Mouse (Mus musculus) heart, embryonic 10.5 days (tissue): ENCODE measurements around the gene Map3k6. TPM values are rescaled to one million over a fixed set of nuclear protein-coding genes. Genes with fewer than 3 reads are reported as not detected.

ENCODE experiments used
- DNase-seq: peaks from one replicate; pipeline ENCODE4 v3.0.0-alpha.2; 2017; ENCODE audit warnings: low spot score
- H3K27ac ChIP-seq: fragments of 300-500 bp; sonication (generic); 2 replicates; pipeline ENCODE4 v1.5.1; 2016; ENCODE audit warnings: mild to moderate bottlenecking
- H3K27me3 ChIP-seq: fragments of 300-500 bp; sonication (generic); 2 replicates; pipeline ENCODE4 v1.6.1; 2016; ENCODE audit warnings: mild to moderate bottlenecking; ENCODE audit not compliant: poor library complexity, insufficient read depth, severe bottlenecking
- H3K36me3 ChIP-seq: fragments of 300-500 bp; sonication (generic); 2 replicates; pipeline ENCODE4 v1.6.1; 2016; ENCODE audit warnings: mild to moderate bottlenecking, moderate library complexity
- H3K4me1 ChIP-seq: fragments of 300-500 bp; sonication (generic); 2 replicates; pipeline ENCODE4 v1.6.1; 2016; ENCODE audit warnings: mild to moderate bottlenecking
- H3K4me3 ChIP-seq: fragments of 300-500 bp; sonication (generic); 2 replicates; pipeline ENCODE4 v1.5.1; 2016; ENCODE audit warnings: mild to moderate bottlenecking, moderate library complexity
- H3K9me3 ChIP-seq: fragments of 300-500 bp; sonication (generic); 2 replicates; pipeline ENCODE4 v1.6.1; 2016; ENCODE audit warnings: mild to moderate bottlenecking, moderate library complexity
- WGBS: fragments of 180-500 bp; shearing (Covaris S2); methylation state at CpG from one replicate; pipeline ENCODE4 v1.1.7; 2016; 5-methylcytosine and 5-hydroxymethylcytosine counted together
- polyA plus RNA-seq: library from polyadenylated mRNA; unstranded; fragments of >200 nt; fragmentation: Nextera tagmentation; extraction: Ambion mirVana; gene quantifications from 2 replicates; pipeline ENCODE4 v1.2.1, GENCODE M21; 2016

Map3k6 gene
- 2.5 and 3.4 TPM in 2 replicates for polyA plus RNA-seq

DNA sequence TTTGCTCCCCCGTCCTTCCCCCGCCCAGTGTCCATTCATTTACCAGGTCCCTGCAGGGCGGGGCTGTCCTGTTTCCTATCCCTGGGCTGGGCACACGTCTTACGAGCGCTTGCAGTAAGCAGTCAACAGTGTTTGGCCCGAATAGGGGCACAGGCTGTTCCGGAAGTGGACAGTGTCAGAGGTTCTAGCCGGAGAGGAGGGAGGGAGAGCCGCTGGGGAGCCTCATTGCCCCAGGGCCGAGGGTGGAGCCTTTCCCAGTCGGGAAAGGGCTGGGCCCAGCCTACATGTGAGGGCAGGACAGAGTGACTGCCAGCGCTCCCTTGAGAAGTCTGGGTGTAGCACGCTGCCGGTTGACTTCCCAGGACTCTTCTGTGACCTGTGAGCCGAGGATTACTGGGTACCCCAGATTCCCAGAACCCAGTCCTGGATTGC, at the start of gene Map3k6:
Gene Map3k6 (plus strand): TSS at position 329 of the 432 bp plus-strand sequence.
- H3K9me3 ChIP-seq, result no peaks in the 10 kb centered on the region
- WGBS, result 2% methylated on average over 16 of the region's 16 CpGs
- H3K36me3 ChIP-seq, result no peaks in the 10 kb centered on the region
- peak within 1 kb of the TSS; percentile 80 for H3K4me3 ChIP-seq
- H3K27ac ChIP-seq, result peak within 1 kb of the TSS; percentile 91
- H3K27me3 ChIP-seq, result peaks cover 52% of the 10 kb centered on the region
- H3K4me1 ChIP-seq, result peaks cover 32% of the 10 kb centered on the region
- peak; percentile 85 for DNase-seq

DNA sequence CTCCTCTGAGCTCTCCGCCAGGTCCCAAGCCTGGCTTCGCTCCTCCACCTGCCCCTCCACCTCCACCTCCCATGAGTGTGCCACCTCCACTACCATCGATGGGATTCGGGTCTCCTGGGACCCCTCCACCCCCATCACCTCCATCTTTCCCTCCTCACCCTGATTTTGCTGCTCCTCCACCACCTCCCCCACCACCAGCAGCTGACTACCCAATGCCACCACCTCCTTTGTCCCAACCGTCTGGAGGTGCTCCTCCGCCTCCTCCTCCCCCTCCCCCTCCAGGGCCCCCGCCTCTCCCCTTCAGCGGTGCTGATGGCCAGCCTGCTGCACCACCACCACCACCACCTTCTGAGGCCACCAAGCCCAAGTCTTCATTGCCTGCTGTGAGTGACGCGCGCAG, 46.1 kb upstream of the Map3k6 start:
- Histone ChIP-seq H3K9me3 (no peaks in the 10 kb centered on the region), H3K27me3 (no peaks in the 10 kb centered on the region), H3K36me3 (peaks cover 76% of the 10 kb centered on the region), H3K4me3 (no peak overlapping the region), H3K4me1 (peaks cover 46% of the 10 kb centered on the region), H3K27ac (no peak overlapping the region)
- no peak for DNase-seq
- 77% methylated on average over 11 of the region's 11 CpGs for WGBS

DNA sequence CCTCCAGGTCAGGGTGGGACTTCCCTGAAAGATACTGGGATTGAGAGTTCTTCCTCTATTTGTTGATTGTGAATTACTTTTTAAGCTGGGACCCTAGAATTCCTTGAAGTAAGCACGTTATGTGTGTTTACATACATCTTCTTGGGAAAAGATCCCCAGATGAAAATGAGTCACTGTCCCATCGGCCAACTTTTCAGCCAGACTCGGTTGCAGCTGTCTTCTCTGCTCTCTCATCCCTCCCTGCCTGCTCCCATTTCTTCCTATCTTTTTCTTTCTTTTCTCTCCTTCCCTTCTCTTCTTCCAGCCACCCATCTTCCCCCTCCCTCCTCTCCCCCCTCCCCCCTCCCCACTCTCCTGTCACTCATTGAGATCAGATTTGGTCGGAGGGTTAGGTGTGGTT, 45.6 kb upstream of the Map3k6 start:
- H3K4me3 ChIP-seq, result no peak overlapping the region
- H3K27ac ChIP-seq, result no peak overlapping the region
- no peaks in the 10 kb centered on the region for H3K27me3 ChIP-seq
- peaks cover 51% of the 10 kb centered on the region for H3K4me1 ChIP-seq
- 73% methylated on average over 4 of the region's 4 CpGs for WGBS
- peaks cover 71% of the 10 kb centered on the region for H3K36me3 ChIP-seq
- no peak for DNase-seq
- no peaks in the 10 kb centered on the region for H3K9me3 ChIP-seq

DNA sequence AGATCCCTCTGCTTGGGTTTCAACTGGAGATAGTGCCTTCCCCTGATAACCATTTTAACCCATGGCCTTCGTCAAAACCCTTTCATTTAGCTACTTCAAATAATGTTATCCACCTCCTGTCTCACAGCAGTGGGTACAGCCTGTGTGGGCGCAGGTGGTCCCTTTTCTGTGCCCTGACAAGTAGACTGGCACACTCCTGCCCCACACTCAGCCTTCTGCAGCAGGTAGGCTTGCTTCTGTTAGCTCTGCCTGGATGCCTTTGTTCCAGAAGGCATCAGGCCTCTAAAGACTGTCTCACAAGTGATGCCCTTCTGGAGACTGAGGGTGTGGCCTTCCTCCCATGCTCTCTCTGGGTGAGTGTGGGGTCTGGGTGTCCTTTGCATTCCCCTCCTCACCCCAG, 44.5 kb upstream of the Map3k6 start:
- Histone ChIP-seq H3K4me3 (no peak overlapping the region), H3K9me3 (no peaks in the 10 kb centered on the region), H3K36me3 (peaks cover 61% of the 10 kb centered on the region), H3K4me1 (peaks cover 63% of the 10 kb centered on the region), H3K27me3 (no peaks in the 10 kb centered on the region), H3K27ac (peak overlapping the region; percentile 87; the same call in 1 of the 2 replicates)
- no peak for DNase-seq
- 64% methylated on average over 2 of the region's 2 CpGs for WGBS

DNA sequence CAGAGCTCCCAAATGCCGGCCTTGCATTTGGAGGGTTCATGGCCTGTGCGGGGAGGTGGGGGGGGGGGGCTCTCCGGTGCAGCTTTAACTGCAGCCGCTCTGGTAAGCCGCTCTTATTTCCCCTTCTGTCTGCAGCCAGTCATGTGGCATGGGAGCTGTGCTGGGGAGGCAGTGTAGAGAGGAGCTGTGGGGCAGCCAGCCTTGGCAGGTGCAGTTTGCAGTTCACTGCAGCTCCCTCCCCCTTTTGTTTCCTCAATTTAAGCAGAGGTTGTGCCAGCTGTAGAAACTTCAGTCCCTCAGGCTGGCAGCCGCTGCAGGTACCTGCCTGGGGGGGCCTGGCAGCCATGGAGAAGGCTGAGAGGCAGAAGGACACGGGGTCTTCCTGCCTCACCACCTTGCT, 43.8 kb upstream of the Map3k6 start:
- no peaks in the 10 kb centered on the region for H3K9me3 ChIP-seq
- WGBS, result 59% methylated on average over 7 of the region's 7 CpGs
- H3K27me3 ChIP-seq, result no peaks in the 10 kb centered on the region
- peaks cover 70% of the 10 kb centered on the region for H3K4me1 ChIP-seq
- no peak for DNase-seq
- no peak overlapping the region for H3K4me3 ChIP-seq
- H3K36me3 ChIP-seq, result peaks cover 54% of the 10 kb centered on the region
- H3K27ac ChIP-seq, result peak overlapping the region; percentile 87

DNA sequence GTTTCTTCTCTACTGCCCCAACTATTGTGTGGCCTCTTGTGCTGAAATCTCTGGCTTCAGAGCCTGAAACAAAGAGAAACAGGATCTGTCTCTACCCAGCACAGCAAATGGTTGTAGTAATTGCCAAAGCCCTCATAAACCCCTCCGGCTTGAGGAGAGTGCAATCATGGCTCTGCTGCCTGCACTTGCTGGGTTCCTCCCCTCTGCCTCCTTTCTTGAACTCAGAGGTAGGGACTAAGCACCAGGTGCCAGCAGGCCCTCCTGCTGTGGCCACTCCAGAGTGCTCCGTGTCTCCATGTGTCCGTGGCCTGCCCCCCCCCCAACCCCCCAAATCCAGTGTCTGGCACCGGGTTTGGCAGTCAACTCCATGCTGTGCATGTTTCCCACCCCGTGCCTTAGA, 43.3 kb upstream of the Map3k6 start:
- Histone ChIP-seq H3K27me3 (no peaks in the 10 kb centered on the region), H3K4me1 (peaks cover 74% of the 10 kb centered on the region), H3K27ac (peak overlapping the region; percentile 87), H3K36me3 (peaks cover 49% of the 10 kb centered on the region), H3K9me3 (no peaks in the 10 kb centered on the region), H3K4me3 (0 out of 2 replicates have a peak overlapping the region, but pooled peaks have one; percentile 6)
- no peak for DNase-seq
- 33% methylated on average over 5 of the region's 5 CpGs for WGBS

DNA sequence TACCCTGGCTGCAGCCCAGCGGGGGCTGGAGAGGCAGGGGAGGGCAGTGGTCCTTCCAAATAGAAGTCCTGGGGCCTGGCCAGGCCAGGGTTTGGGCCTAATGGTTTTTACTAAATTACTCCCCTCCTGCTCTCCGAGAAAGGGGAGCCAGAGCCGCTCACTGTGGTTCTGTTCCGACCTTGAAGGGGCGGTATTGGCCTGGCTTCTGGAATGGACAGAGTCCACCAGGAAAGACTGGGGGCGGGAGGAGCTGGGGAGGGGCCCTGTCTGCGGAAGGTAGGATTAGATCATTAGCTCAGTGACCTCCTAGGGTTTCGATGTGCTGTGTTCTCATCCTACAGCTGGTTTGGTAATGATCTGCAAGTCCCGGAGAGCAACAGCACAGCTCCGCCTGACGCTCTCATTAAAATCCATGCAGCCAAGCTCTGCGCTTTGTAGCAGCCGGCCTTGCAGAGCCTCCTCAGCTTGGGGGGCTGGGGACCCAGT, 42.8 kb upstream of the Map3k6 start:
- 0 out of 2 replicates have a peak overlapping the region, but pooled peaks have one; percentile 6 for H3K4me3 ChIP-seq
- no peaks in the 10 kb centered on the region for H3K27me3 ChIP-seq
- DNase-seq, result no peak
- peaks cover 74% of the 10 kb centered on the region for H3K4me1 ChIP-seq
- 33% methylated on average over 13 of the region's 13 CpGs for WGBS
- peaks cover 44% of the 10 kb centered on the region for H3K36me3 ChIP-seq
- H3K9me3 ChIP-seq, result no peaks in the 10 kb centered on the region
- peak overlapping the region; percentile 87 for H3K27ac ChIP-seq

DNA sequence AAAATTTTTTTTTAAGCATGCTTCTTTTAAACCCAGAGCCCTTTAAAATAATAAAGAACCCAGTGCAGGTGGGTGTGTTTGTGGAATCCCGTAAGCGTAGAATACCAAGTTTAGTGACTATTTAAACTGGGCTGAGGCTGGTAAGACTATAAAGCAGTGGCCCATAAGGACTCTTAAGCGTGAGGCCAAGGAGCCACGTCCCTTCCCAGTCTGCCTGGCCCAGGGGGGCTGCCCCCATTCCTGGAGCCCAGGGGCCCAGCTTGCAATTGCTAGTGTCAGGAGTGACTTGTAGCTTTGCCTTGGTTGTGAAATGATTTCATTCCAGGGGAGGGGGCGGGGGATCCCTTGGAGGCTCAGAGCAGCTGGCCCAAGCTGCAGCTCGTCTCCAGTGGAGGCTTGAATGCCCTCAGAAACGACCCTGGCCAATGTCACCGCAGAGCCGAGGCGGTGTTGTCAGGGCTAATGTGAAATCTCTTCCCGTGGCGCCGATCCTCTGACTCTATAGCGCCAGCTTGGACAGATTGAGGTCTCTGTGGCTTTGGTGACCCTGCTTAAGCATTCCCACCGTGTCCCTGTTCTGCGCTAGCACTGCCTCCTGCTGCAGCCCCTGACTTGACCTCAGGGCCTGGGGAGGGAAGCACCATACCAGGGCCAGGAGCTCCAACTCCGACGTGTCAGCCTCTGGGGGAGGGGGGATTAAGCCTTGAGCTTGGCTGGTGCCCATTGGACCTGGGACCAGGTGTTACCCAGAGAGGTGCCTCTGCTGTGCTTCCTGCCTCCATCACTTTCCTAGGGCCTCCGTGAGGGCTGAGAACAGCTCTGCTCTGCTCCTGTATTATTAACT, 42.1 kb upstream of the Map3k6 start:
- Histone ChIP-seq H3K4me3 (peak overlapping the region; percentile 15; the same call in 1 of the 2 replicates), H3K9me3 (no peaks in the 10 kb centered on the region), H3K27me3 (no peaks in the 10 kb centered on the region), H3K27ac (peak overlapping the region; percentile 87), H3K4me1 (peaks cover 78% of the 10 kb centered on the region), H3K36me3 (peaks cover 37% of the 10 kb centered on the region)
- no peak for DNase-seq
- 19% methylated on average over 19 of the region's 19 CpGs for WGBS

DNA sequence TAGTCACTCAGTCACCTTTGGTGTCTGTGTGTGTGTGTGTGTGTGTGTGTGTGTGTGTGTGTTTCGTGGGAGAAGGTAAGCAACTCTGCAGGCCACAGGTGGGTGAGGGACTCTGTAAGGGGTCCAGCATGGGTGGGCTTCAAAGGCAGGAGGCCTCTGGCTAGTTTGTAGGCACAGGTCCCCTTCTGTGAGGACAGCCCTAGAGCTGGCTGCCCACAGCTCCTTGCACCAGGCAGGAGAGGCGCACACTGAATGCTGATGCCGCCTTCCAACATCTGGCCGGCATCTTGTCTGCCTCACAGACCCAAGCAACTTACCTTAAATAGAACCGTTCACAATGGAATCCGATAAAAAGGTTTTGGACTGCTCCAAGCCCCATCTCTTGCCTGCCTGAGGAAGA, 40.9 kb upstream of the Map3k6 start:
- no peak for DNase-seq
- 52% methylated on average over 6 of the region's 6 CpGs for WGBS
- H3K27ac ChIP-seq, result peak overlapping the region; percentile 84
- no peaks in the 10 kb centered on the region for H3K9me3 ChIP-seq
- H3K4me3 ChIP-seq, result peak overlapping the region; percentile 16; the same call in 1 of the 2 replicates
- H3K36me3 ChIP-seq, result peaks cover 25% of the 10 kb centered on the region
- peaks cover 82% of the 10 kb centered on the region for H3K4me1 ChIP-seq
- no peaks in the 10 kb centered on the region for H3K27me3 ChIP-seq

DNA sequence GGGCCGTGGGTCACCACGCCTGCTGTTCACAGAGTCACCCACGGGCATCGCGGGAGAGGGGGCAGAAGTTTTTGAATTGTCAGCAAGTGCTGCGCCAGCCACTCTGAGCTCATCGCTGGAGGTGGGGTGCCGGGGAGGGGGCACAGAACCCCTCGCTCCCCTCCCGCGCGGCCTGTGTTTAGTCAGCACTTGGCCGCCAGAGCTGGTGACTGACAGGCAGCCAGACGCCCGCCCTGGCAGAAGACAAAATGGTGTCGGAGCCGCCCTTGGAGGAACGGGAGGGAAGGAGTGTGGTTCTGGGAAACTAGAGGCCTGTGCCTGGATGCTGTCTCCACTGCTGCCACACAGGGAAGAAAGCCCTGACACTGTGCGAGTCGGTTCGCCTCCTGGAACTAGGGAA, 40.3 kb upstream of the Map3k6 start:
- peaks cover 86% of the 10 kb centered on the region for H3K4me1 ChIP-seq
- H3K4me3 ChIP-seq, result peak overlapping the region; percentile 16; the same call in 1 of the 2 replicates
- peaks cover 19% of the 10 kb centered on the region for H3K36me3 ChIP-seq
- 36% methylated on average over 21 of the region's 21 CpGs for WGBS
- no peak for DNase-seq
- peak overlapping the region; percentile 84 for H3K27ac ChIP-seq
- H3K9me3 ChIP-seq, result no peaks in the 10 kb centered on the region
- H3K27me3 ChIP-seq, result no peaks in the 10 kb centered on the region

DNA sequence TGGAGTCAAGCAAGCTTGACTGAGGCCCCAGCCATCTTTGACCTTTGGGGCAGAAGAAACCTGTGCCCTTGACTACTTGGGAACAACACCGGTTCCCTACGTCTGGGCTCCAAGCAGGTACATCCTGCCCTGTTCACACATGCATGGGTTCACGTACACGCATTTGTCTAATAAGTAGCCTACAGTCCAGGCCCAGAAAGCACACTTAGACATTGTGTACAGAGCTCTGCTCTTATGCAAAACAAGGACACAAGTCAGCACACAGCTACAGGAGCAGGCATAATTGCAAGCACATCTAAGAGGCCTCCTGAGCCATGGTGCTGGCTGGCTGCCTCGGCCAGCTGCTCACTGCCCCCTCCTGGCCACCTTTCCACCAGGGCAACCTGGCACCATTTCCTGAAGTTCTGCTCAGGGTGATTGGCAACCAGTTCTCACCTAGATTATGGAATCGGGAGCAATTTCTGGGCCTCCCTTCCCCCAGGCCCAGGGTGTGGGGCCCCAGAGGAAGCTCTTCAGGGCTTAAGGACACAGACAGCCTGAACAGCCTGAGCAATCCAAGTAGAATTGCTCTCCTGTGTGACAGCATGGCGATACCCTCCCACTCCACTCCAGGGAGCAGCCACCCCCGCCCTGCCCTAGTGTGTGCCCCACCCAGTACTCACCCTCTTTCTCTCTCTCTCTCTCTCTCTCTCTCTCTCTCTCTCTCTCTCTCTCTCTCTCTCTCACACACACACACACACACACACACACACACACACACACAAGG, 39.4 kb upstream of the Map3k6 start:
- DNase-seq, result no peak
- Histone ChIP-seq H3K27ac (peak overlapping the region; percentile 84), H3K27me3 (no peaks in the 10 kb centered on the region), H3K4me1 (peaks cover 79% of the 10 kb centered on the region), H3K9me3 (no peaks in the 10 kb centered on the region), H3K4me3 (no peak overlapping the region), H3K36me3 (peaks cover 11% of the 10 kb centered on the region)
- 64% methylated on average over 8 of the region's 8 CpGs for WGBS

DNA sequence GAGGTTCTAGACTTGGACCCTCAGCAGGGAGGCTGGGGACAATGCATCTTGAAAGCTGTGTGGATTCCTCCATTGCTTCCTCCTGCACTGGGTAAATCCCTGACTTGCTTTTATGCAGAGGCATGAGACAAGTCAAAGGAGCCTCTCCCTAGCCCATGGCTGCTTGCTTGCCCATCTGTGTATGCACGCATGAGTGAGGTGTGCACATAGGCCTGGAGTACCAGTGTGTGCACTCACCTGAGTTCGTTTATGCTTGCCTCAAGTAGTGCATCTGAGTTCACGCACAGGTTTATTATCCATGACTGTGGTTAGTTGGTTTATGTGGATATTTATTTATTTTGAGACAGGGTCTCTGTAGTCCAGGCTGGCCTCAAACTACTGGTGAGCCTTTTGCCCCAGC, 38.4 kb upstream of the Map3k6 start:
- no peak for DNase-seq
- Histone ChIP-seq H3K4me1 (peaks cover 68% of the 10 kb centered on the region), H3K4me3 (no peak overlapping the region), H3K36me3 (peaks cover under 1% of the 10 kb centered on the region; the same call in 1 of the 2 replicates), H3K27me3 (no peaks in the 10 kb centered on the region), H3K27ac (peak overlapping the region; percentile 84; the same call in 1 of the 2 replicates), H3K9me3 (no peaks in the 10 kb centered on the region)
- WGBS, result 94% methylated on average over 3 of the region's 3 CpGs

DNA sequence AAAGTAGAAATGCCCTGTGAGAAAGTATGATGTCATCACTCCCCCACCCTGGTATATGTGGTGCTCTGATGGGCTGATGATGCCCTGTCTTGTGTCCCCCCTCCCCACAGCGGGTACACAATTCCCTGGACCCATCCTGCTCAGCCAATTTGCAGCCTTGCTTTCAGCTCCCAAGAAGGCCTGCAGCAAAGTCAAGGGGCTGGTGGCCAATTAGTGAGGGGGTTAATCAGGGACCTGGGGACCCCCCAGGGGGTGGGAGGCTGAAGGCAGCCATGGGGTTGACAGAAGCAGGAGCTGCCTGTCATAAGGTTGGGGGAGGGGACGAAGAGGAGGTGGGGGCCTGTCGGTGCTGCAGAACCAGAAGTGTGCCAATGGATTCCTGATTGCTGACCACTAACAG, 37.0 kb upstream of the Map3k6 start:
- H3K4me1 ChIP-seq, result peaks cover 55% of the 10 kb centered on the region
- H3K27me3 ChIP-seq, result peaks cover 4% of the 10 kb centered on the region
- H3K4me3 ChIP-seq, result no peak overlapping the region
- no peaks in the 10 kb centered on the region for H3K9me3 ChIP-seq
- H3K27ac ChIP-seq, result 0 out of 2 replicates have a peak overlapping the region, but pooled peaks have one; percentile 7
- 66% methylated on average over 3 of the region's 3 CpGs for WGBS
- no peak for DNase-seq
- H3K36me3 ChIP-seq, result no peaks in the 10 kb centered on the region
